Mouse (Mus musculus) heart, embryonic 14.5 days (tissue): ENCODE results near the gene Tmem101. TPM values are rescaled to one million over a fixed set of nuclear protein-coding genes. Genes with fewer than 3 reads are reported as not detected.
"Not testable (repeated sequence)": the region's sequence is repeated elsewhere in the genome, so short reads cannot be mapped to it uniquely, and the experiment has no call there.

Source experiments
- ATAC-seq: fragments of 200-750 bp; cut with Nextera tagmentation; 2 replicates; pipeline ENCODE4 v1.8.0; 2017; ENCODE audit warnings: low read depth, moderate TSS enrichment; ENCODE audit not compliant: insufficient number of reproducible peaks, insufficient read depth, low FRiP score
- H3K27ac ChIP-seq, 2 experiments: fragments of 200-500 bp in 1 of 2; fragments of 300-500 bp in 1 of 2; sonication (generic) in 1 of 2; replicated peaks in 1 of 2; 2 replicates each; pipeline ENCODE4 v1.5.1; 2012 to 2014; ENCODE audit warnings: low read depth in 2 of 2, low read length in 2 of 2, control low read depth in 1 of 2, mild to moderate bottlenecking in 1 of 2, mixed read lengths in 1 of 2; ENCODE audit not compliant: control insufficient read depth in 1 of 2, insufficient read depth in 1 of 2
- H3K27me3 ChIP-seq: fragments of 300-500 bp; sonication (generic); 2 replicates; pipeline ENCODE4 v1.6.1; 2014; ENCODE audit warnings: mild to moderate bottlenecking, low read length, control low read depth; ENCODE audit not compliant: control insufficient read depth, insufficient read depth
- H3K36me3 ChIP-seq: fragments of 300-500 bp; sonication (generic); 2 replicates; pipeline ENCODE4 v1.6.1; 2014; ENCODE audit warnings: mild to moderate bottlenecking, control low read depth, low read length, mixed read lengths; ENCODE audit not compliant: control insufficient read depth, insufficient read depth
- H3K4me1 ChIP-seq, 2 experiments: fragments of 200-500 bp in 1 of 2; fragments of 300-500 bp in 1 of 2; sonication (generic) in 1 of 2; 2 replicates each; pipeline ENCODE4 v1.6.1; 2012 to 2014; ENCODE audit warnings: low read length in 2 of 2, control low read depth in 1 of 2, mixed read lengths in 1 of 2; ENCODE audit not compliant: control insufficient read depth in 2 of 2, insufficient read depth in 2 of 2
- H3K4me2 ChIP-seq: fragments of 300-500 bp; sonication (generic); 2 replicates; pipeline ENCODE4 v1.6.1; 2014; ENCODE audit warnings: mild to moderate bottlenecking, low read length
- H3K4me3 ChIP-seq, 2 experiments: fragments of 200-500 bp in 1 of 2; fragments of 300-500 bp in 1 of 2; sonication (generic) in 1 of 2; 2 replicates each; pipeline ENCODE4 v1.5.1; 2012 to 2014; ENCODE audit warnings: low read length in 2 of 2, mild to moderate bottlenecking in 2 of 2, control low read depth in 1 of 2, low read depth in 1 of 2, moderate library complexity in 1 of 2; ENCODE audit not compliant: control insufficient read depth in 1 of 2, insufficient read depth in 1 of 2
- H3K9ac ChIP-seq: fragments of 300-500 bp; sonication (generic); 2 replicates; pipeline ENCODE4 v1.6.1; 2014; ENCODE audit warnings: mild to moderate bottlenecking, low read length
- H3K9me3 ChIP-seq: fragments of 300-500 bp; sonication (generic); 2 replicates; pipeline ENCODE4 v1.6.1; 2016; ENCODE audit warnings: low read length, control low read depth; ENCODE audit not compliant: control insufficient read depth
- WGBS: fragments of 180-500 bp; shearing (Covaris S2); extraction: QIAGEN DNeasy Blood & Tissue Kit; methylation state at CpG from one replicate; pipeline ENCODE4 v1.1.7; 2014; 5-methylcytosine and 5-hydroxymethylcytosine counted together
- polyA plus RNA-seq: library from polyadenylated mRNA; unstranded; fragments of >200 nt; fragmentation: Nextera tagmentation; extraction: Ambion mirVana; gene quantifications from 2 replicates; pipeline ENCODE4 v1.2.1, GENCODE M21; 2014

Tmem101 gene
- polyA plus RNA-seq, 1 experiment from 2014 or later = 34.1 TPM

GRCm38 (mm10) chr11:102168689-102169088, 12.5 kb upstream of the Tmem101 start:
- H3K4me1 ChIP-seq = no peaks in the 10 kb centered on the region
- peaks cover 62% of the 10 kb centered on the region for H3K36me3 ChIP-seq
- no peaks in the 10 kb centered on the region for H3K9me3 ChIP-seq
- ATAC-seq = no peak
- H3K4me3 ChIP-seq = no peak overlapping the region
- H3K4me2 ChIP-seq = no peak overlapping the region
- H3K27ac ChIP-seq = no peak overlapping the region
- H3K27me3 ChIP-seq = no peaks in the 10 kb centered on the region
- WGBS = 80% methylated on average over 5 of the region's 5 CpGs
- H3K9ac ChIP-seq = no peak overlapping the region

GRCm38 (mm10) chr11:102167539-102167938, 11.3 kb upstream of the Tmem101 start:
- Histone ChIP-seq H3K4me3 (no peak overlapping the region), H3K9ac (no peak overlapping the region), H3K4me2 (no peak overlapping the region), H3K36me3 (peaks cover 73% of the 10 kb centered on the region), H3K27me3 (no peaks in the 10 kb centered on the region), H3K27ac (no peak overlapping the region), H3K4me1 (no peaks in the 10 kb centered on the region), H3K9me3 (no peaks in the 10 kb centered on the region)
- ATAC-seq = no peak
- 89% methylated on average over 5 of the region's 5 CpGs for WGBS

GRCm38 (mm10) chr11:102165971-102166722, 9.9 kb upstream of the Tmem101 start:
- Histone ChIP-seq H3K4me1 (no peaks in the 10 kb centered on the region), H3K4me3 (no peak overlapping the region), H3K4me2 (no peak overlapping the region), H3K27ac (no peak overlapping the region), H3K36me3 (peaks cover 83% of the 10 kb centered on the region), H3K9me3 (no peaks in the 10 kb centered on the region), H3K27me3 (no peaks in the 10 kb centered on the region), H3K9ac (no peak overlapping the region)
- WGBS = 50% methylated on average over 6 of the region's 6 CpGs
- no peak for ATAC-seq

- H3K4me3 ChIP-seq = no peak overlapping the region
- no peaks in the 10 kb centered on the region for H3K27me3 ChIP-seq
- H3K4me2 ChIP-seq = no peak overlapping the region
- ATAC-seq = no peak
- peaks cover 0 to 8% of the 10 kb centered on the region in 2 experiments; a peak in 2 of 4 replicates for H3K4me1 ChIP-seq
- WGBS = 73% methylated on average over 5 of the region's 5 CpGs
- H3K9ac ChIP-seq = no peak overlapping the region
- peaks cover 37% of the 10 kb centered on the region for H3K36me3 ChIP-seq
- H3K9me3 ChIP-seq = no peaks in the 10 kb centered on the region
- H3K27ac ChIP-seq = no peak overlapping the region
Measured at GRCm38 (mm10) chr11:102159781-102160180, 3.6 kb upstream of the Tmem101 start.

GRCm38 (mm10) chr11:102158024-102158423, 1.8 kb upstream of the Tmem101 start:
- not testable (repeated sequence) for H3K27ac ChIP-seq, ATAC-seq, H3K9me3 ChIP-seq, H3K27me3 ChIP-seq, H3K9ac ChIP-seq, H3K4me2 ChIP-seq, H3K4me3 ChIP-seq, H3K4me1 ChIP-seq
- H3K36me3 ChIP-seq = peaks cover 35% of the 10 kb centered on the region
- WGBS = 75% methylated on average over 2 of the region's 2 CpGs

GRCm38 (mm10) chr11:102156786-102157089, 534 bp upstream of the Tmem101 start:
- WGBS = 15% methylated on average over 1 of the region's 1 CpGs
- H3K4me1 ChIP-seq = peaks cover 0 to 8% of the 10 kb centered on the region in 2 experiments; a peak in 2 of 4 replicates
- no peak overlapping the region for H3K9ac ChIP-seq
- peaks cover 34% of the 10 kb centered on the region for H3K36me3 ChIP-seq
- H3K4me2 ChIP-seq = no peak overlapping the region
- H3K4me3 ChIP-seq = no peak overlapping the region; a peak in 1 of 4 replicates
- H3K27ac ChIP-seq = no peak overlapping the region
- H3K9me3 ChIP-seq = no peaks in the 10 kb centered on the region
- no peaks in the 10 kb centered on the region for H3K27me3 ChIP-seq
- ATAC-seq = no peak

GRCm38 (mm10) chr11:102147213-102147989, 8.8 kb downstream of the Tmem101 start:
- no peaks in the 10 kb centered on the region for H3K9me3 ChIP-seq
- H3K9ac ChIP-seq = no peak overlapping the region
- peak overlapping the region; percentile 71 for H3K4me2 ChIP-seq
- peaks cover 3% of the 10 kb centered on the region; the same call in 1 of the 2 replicates for H3K36me3 ChIP-seq
- ATAC-seq = no peak
- H3K27me3 ChIP-seq = peaks cover 54% of the 10 kb centered on the region
- WGBS = 12% methylated on average over 34 of the region's 34 CpGs
- H3K4me3 ChIP-seq = peak overlapping the region; percentile 1 to 41; a peak in 3 of 4 replicates
- H3K4me1 ChIP-seq = peaks cover 8 to 24% of the 10 kb centered on the region in 2 experiments; a peak in 3 of 4 replicates
- no peak overlapping the region for H3K27ac ChIP-seq
